Comparison of ENCODE assay signal across 21 mouse cellular contexts in the genomic region with DNA sequence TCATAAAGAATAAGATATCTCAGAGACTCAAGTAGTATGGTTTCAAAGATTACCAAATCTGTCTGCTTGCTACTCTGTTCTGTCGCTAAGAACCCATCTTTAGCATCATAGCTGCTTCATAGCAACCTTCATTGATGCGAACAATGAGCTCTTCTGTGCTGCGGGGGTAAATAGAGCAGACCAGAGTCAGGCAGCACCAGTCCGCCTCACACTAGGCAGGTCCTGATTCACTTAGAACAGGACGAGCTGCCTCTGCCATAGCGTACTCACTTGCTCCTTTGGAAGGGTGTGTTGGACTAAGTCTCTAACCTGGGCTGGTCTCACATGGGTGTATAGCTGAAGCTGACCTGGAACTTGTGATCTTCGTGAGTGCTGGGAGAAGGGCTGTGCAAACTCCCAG. TPM values are rescaled to one million over a fixed set of nuclear protein-coding genes. Genes with fewer than 3 reads are reported as not detected.
DNase-seq lines count a peak whose midpoint lies in the region; ATAC-seq and TF ChIP-seq lines count a peak whose summit lies in the region.
"Had no signal": no experiment of that assay in that cellular context is flagged by ENCODE, and none has a peak within 500 bp of the region (broad histone marks: within the 10 kb centered on the region; RNA-seq: fewer than 3 reads in every experiment).

A gene (plus strand): TSS at position 173 of the 400 bp plus-strand sequence.

- ATAC-seq in frontal cortex, adult (ENCODE audit: low TSS enrichment): peak; percentile 60
- ATAC-seq: activated CD4-positive, CD25-positive, alpha-beta regulatory T cell, adult 4 months; intestine, embryonic 15.5 days had no signal

- H3K27ac ChIP-seq in left cerebral cortex, adult 2 months: peak within 1 kb of the TSS; percentile 68
- H3K27ac ChIP-seq in bone marrow macrophage, adult 2 months (ENCODE audit: insufficient read depth, low read depth, low read length): no peak within 1 kb of the TSS
- H3K27ac ChIP-seq: embryonic facial prominence, embryonic 10.5 days; hindbrain, embryonic 15.5 days; intestine, embryonic 15.5 days; macrophage; midbrain, embryonic 10.5 days had no signal

- DNase-seq in frontal cortex, postnatal 36 days (ENCODE audit: low spot score in 2 of 2): no peak
- no peak for DNase-seq in left cerebral cortex, adult 2 months (ENCODE audit: extremely low spot score in 1 of 2, low spot score in 2 of 2)
- no peak for DNase-seq in left cerebral cortex, postnatal 14 days (ENCODE audit: low spot score in 2 of 2)
- DNase-seq in lung, postnatal 25 days (ENCODE audit: low spot score): no peak
- DNase-seq in neural tube, embryonic 10.5 days (ENCODE audit: extremely low spot score, low spot score): no peak
- DNase-seq: adrenal gland, adult 8-10 months; B cell, adult 2 months; cerebellum, adult 9-11 months; gastrocnemius, postnatal 25 days; kidney, postnatal 36 days; right cerebral cortex, postnatal 14 days; spleen, adult 18-20 months; thymus, postnatal 14 days had no signal

- intact Hi-C loops in left cerebral cortex, adult 2 months (cut with DNase I): no loop called here
- intact Hi-C loops in left cerebral cortex, postnatal 14 days (cut with DNase I): no loop called here

- no peaks in the 10 kb centered on the region for H3K4me1 ChIP-seq in bone marrow macrophage, adult 2 months (ENCODE audit: control insufficient read depth, insufficient read depth, low read length)
- H3K4me1 ChIP-seq: embryonic facial prominence, embryonic 10.5 days; intestine, embryonic 15.5 days; midbrain, embryonic 10.5 days had no signal

- TF ChIP-seq CTCF in left cerebral cortex, adult 2 months (IDR thresholded peaks at IDR 0.05): no peak
- no peak for TF ChIP-seq CTCF in bone marrow macrophage, adult 2 months (IDR thresholded peaks at IDR 0.05; ENCODE audit: low read depth, low read length)

- no peak for TF ChIP-seq POLR2A in bone marrow macrophage, adult 2 months (IDR thresholded peaks at IDR 0.05; ENCODE audit: borderline replicate concordance, low read depth, low read length)

- H3K4me3 ChIP-seq in left cerebral cortex, adult 2 months: no peak within 1 kb of the TSS
- H3K4me3 ChIP-seq in bone marrow macrophage, adult 2 months (ENCODE audit: insufficient read depth, low read length): no peak within 1 kb of the TSS
- H3K4me3 ChIP-seq: embryonic facial prominence, embryonic 10.5 days; hindbrain, embryonic 15.5 days; intestine, embryonic 15.5 days; midbrain, embryonic 10.5 days had no signal

RNA-seq across cellular contexts. Expression of the gene that starts here (rescaled TPM):
- 1 to 10 TPM; 3.9 to 4.4 TPM for total RNA-seq in left cerebral cortex, adult 2 months (2021)
- total RNA-seq in left cerebral cortex, postnatal 14 days (2021): 1 to 10 TPM; 2.3 to 2.7 TPM
- polyA plus RNA-seq in bone marrow macrophage, adult 2 months (2012; ENCODE audit: insufficient read depth, insufficient read length, missing spikeins): 11.9 and 13.0 TPM in 2 replicates
